ENCODE assay signal across 20 mouse cellular contexts in genomic region chr1:167093551-167093950, GRCm38 (mm10).
DNase-seq lines count a peak whose midpoint lies in the region; ATAC-seq lines count a peak whose summit lies in the region.
"Had no signal": no experiment of that assay in that cellular context is flagged by ENCODE, and none has a peak within 500 bp of the region (broad histone marks: within the 10 kb centered on the region; RNA-seq: fewer than 3 reads in every experiment).

No protein-coding gene starts in this region.

- ATAC-seq in erythroid progenitor cell, adult 5-6 weeks (replicated peaks; ENCODE audit: low FRiP score, poor library complexity, severe bottlenecking), result no peak
- ATAC-seq: activated CD4-positive, CD25-positive, alpha-beta regulatory T cell, adult 4 months; CD4-positive, CD25-positive, alpha-beta regulatory T cell, adult 4 months; forebrain, embryonic 14.5 days; forebrain, embryonic 16.5 days; Patski had no signal

- DNase-seq in heart, adult 11 months, result peak; percentile 14
- DNase-seq in heart, postnatal 4 days, result no peak
- DNase-seq in ES-CJ7 (ENCODE audit: low read depth, low spot score), result peak; percentile 80
- peak; percentile 85 for DNase-seq in R1 (ENCODE audit: low read depth, low spot score)
- no peak for DNase-seq in urinary bladder, postnatal 36 days (ENCODE audit: low spot score in 2 of 2)
- DNase-seq: adrenal gland, adult 8-10 months; adrenal gland, postnatal 14 days; adrenal gland, postnatal 36 days; B cell, adult 2 months; cerebellum, adult 11-12 months; cerebellum, adult 2 months; cerebellum, adult 9-10 months; cerebellum, postnatal 10 days; cerebellum, postnatal 25 days had no signal

Comparison
In these comparisons a context has a peak if more than half of its experiments do, and no peak if none do; other contexts are left out.
1. DNase-seq: peak in heart, adult 11 months (single experiment), ES-CJ7 (single experiment) and R1 (single experiment); none in heart, postnatal 4 days (single experiment) and urinary bladder, postnatal 36 days (0 of 2).